Mouse (Mus musculus) regulatory T cell (primary cell): ENCODE results near the gene Crybb3.

Experiments
- in situ Hi-C: fragments of 300-600 bp; cut with MboI, MseI; formaldehyde crosslinking; loops from one replicate; pipeline ENCODE4 v1.15.1; 2025; ENCODE audit warnings: high pct_unique_total_duplicates

Gene Crybb3

DNA sequence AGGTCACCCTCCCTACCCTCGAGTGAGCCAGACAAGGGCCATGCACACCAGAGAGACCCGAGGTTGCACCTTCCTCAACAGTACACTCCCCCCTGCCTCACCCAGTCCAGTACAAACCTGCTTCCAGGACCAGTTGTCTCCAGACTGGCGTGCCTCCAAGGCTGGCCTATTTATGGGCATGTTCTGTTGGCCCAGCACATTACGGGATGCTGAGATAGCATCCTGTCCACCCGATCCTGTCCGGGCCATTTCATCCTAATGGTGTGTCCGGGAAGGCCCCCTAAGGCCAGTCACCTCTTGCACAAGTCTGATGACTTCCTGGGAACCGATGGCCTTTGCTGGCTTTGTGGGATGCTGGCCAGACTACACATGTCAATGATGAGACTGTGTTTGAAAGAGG is at the start of gene Crybb3:
Gene Crybb3, minus strand, starts transcription at position 146 of the 400 bp plus-strand sequence.
- in situ Hi-C loops: no loop called here

DNA sequence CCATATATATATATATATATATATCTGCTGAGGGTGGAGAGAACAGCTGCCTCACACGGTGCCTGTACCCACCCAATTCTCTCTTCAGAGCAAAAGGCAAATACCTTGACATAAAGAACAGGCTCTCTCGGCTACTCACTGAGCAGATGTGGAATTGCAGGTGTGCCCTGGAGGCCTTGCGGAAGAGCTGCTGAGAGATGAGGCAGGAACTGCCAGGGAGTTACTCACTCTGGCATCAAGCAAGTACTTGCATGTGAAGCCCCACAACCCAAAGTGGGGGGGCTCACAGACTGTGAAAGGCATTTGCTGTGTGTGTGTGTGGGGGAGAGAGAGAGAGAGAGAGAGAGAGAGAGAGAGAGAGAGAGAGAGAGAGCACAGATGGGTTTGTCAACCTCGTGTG is 47.0 kb upstream of the Crybb3 start:
- in situ Hi-C loops: loop anchor here (10.0 kb wide), 1 partner anchor 1814 kb away; no protein-coding TSS in a partner anchor

DNA sequence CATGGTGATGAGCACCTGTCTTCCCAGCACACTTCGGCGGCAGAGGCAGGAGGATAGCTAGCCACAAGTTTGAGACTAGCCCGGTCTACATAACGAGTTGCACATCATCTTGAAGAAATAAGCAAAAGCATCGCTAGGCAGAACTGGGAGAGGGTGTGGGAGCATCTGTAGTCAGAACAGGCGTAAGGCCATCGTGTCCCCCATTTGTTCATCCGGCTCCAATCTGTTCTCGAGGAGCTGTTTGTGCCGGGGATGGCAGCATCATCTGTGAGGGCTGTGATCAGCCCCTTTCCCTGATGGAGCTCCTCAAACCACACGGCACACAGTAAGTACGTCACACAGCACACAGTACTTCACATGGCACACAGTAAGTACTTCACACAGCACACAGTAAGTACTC is 45.1 kb upstream of the Crybb3 start:
- in situ Hi-C loops: loop anchor here (10.0 kb wide), 1 partner anchor 1812 kb away; no protein-coding TSS in a partner anchor

DNA sequence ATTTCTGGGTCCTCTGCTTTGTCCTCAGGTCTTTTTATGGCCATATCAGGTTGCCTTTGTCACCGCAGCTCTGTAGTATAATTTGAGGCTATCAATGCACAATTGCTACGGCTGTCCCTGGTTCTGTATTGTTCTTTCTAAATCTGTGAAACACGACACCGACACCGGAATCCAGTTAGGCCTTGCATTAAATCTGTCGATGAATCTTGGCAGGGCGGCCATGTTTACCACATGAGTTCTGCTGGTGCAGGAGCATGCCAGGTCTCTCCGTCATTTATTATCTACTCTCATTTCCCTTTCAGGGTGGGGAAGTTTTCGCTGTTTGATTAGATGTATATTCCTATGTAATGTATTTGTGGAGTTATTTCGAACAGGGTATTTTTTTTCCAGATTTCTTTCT is 42.3 kb upstream of the Crybb3 start:
- in situ Hi-C loops: loop anchor here (10.0 to 25.0 kb wide), 2 partner anchors 1809 to 1936 kb away; no protein-coding TSS in a partner anchor

DNA sequence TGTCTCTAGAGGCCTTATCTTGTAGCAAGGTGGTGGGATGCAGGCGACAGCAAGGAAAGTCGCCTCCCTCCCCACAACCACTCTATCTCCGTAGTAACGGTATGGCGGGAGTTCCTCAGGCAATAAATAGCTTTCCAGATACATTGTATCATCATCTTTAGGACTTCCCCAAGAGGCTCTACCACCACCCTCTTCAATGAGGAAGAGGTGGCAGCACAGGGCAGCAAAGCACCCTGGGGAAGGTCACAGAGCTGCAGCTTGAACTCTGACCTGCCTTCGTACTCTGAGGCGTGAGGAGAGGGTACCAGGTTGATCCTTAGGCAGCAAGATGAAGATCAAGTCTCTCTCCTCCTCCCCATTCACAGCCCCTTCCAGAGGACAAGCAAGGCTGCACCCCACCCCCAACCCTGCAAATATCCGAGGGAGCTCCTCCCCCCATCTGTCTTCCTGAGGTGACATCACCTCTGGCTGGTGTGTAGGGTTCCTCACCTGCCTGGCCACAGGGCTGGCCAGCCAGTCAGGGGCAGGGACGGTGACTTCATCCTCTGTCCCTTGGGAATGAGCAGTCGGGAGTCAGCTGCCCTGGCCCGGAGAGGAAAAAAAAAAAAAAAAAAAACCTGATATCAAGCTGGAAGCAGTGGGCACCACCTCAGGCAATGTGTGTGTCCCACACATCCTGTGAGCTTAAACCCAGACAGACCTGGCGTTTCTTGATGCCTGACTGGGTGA is 41.1 kb upstream of the Crybb3 start:
- in situ Hi-C loops: loop anchor here (10.0 to 25.0 kb wide), 2 partner anchors 1808 to 1935 kb away; no protein-coding TSS in a partner anchor

DNA sequence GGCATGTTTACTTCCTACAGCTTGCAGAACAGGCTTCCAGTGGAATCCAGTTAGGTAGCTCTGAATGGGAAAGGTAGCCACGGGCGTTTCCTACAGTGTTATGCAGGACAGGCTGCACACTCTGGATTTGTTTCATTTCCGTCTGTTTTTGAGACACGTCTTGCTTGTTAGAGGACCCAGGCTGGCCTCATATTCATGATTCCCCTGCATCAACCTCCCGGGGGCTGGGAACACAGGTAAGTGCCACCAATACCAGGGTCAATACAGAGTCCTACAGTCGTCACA is 40.1 kb upstream of the Crybb3 start:
- in situ Hi-C loops: loop anchor here (10.0 to 25.0 kb wide), 2 partner anchors 1807 to 1934 kb away; no protein-coding TSS in a partner anchor

DNA sequence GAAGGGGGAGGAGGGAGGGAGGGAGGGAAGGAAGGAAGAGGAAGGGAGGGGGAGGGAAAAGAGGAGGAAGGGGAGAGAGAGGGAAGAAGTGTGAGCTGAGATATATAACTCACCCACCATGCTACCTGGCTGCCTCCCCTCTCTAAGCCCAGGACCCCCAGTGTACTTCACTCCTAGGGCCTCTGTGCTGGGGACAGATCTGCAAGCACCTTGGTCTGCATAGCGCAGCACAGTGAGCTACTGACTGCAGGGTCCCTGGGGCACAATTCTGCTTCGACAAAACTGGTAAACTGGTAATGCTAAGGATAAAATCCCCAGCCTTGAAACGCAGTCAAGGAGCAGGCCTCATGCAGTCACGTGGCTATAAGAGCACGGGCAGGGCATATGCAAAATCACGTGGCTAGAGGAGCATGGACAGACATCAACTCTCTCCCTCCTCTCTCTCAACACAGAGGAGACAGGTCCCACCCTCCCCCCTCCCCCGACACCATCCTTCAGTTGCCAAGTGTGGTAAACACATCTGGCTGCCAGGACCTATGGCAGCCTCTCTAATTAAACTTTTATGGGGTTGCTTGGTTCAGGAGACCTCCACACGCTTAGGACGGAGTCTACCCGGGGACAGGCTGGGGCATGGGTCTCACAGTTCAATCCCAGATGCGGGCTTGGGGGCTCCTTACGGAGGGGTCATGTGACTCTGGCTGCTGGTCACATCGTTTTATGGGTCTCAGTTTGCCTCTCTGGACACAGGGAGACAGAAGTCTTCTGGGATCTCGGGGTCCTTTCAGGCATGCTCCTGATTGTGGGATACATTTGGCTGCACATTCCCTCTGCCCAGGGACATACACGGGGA is 39.6 kb upstream of the Crybb3 start:
- in situ Hi-C loops: loop anchor here (10.0 to 25.0 kb wide), 2 partner anchors 1806 to 1934 kb away; no protein-coding TSS in a partner anchor

DNA sequence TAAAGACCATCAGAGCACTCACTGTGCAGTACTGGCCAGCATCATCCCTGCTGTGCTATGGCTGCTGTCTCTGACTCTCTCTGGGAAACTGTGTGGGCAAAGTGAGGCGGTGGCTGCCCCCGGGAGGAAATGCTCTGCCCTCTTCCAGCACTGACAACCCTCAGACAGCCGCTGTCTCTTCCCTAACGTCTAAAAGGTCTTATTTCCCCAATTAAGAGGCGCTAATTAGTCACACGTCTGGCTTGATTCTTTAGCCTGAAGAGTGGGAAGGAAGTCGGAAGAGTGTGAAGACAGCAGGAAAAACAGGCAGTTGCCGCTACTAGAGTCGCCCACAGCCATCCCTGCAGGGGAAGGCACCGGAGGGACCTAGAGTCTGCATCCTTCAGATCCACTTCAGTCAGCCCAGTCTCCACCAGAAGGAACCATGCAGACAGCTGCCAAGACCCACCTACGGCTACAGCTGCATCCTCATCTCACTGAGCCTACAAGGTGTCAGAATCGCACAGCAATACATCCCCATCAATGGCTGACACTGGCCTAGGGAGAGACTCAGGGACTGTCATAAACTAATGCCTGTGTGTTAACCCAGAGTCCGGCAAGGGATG is 38.6 kb upstream of the Crybb3 start:
- in situ Hi-C loops: loop anchor here (10.0 to 25.0 kb wide), 2 partner anchors 1805 to 1933 kb away; no protein-coding TSS in a partner anchor

DNA sequence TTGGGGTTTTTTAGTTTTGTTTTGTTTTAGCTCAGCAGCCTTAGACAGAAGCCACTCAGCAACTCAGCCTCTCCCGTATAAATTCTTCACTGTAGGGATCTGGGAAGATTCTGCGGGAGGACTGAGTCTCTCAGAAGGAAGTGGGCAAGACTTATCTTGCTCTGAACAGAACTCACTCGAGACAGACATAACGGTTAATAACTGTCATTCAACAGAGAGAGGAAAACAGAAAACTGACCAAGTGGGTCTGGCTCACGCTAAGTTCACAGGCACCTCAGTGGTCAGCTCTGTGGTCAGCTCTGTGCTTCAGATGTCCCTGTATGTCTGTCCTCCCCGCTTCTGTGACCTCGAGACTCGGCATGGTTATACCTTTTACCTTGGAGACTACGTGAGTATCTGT is 37.9 kb upstream of the Crybb3 start:
- in situ Hi-C loops: loop anchor here (25.0 kb wide), 1 partner anchor 1932 kb away; no protein-coding TSS in a partner anchor

DNA sequence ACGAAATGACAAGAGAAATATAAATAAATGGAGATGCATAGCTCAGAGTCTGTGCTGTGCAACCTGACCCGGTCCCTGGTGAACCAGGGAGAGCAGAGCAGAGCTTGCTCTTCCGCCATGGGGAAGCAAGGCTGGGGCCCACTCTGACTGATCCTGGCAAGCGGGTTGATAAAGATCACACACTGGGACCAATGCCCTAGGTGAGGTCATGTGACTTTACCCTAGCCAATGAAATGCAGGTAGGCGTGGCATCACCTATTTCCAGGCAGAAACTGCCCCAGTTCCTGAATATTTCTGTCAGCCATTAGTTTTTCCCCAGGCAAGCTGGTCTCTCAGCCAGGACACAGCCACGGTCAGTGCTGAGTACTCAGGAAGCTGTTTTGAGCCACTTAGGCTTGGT is 37.3 kb upstream of the Crybb3 start:
- in situ Hi-C loops: loop anchor here (25.0 kb wide), 1 partner anchor 1931 kb away; no protein-coding TSS in a partner anchor

DNA sequence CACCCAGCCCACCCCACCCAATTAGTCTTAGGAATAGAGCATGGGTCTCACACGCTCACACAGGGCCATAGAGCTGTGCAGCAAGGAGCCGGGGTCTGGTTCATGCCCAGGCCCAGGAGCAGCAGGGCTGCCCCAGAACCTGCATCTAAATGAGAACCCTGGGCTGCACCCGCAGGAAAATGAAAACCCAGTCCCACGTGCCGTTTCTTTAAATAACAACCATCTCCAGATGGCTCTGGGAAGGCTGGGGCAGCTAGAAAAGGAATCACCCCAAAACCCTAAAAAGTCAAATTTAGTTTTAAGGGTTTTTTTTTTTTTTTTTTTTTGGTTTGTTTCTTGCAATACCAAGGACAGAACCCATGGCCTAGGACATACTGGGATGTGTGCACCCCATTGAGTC is 36.0 kb upstream of the Crybb3 start:
- in situ Hi-C loops: loop anchor here (25.0 kb wide), 1 partner anchor 1930 kb away; no protein-coding TSS in a partner anchor

DNA sequence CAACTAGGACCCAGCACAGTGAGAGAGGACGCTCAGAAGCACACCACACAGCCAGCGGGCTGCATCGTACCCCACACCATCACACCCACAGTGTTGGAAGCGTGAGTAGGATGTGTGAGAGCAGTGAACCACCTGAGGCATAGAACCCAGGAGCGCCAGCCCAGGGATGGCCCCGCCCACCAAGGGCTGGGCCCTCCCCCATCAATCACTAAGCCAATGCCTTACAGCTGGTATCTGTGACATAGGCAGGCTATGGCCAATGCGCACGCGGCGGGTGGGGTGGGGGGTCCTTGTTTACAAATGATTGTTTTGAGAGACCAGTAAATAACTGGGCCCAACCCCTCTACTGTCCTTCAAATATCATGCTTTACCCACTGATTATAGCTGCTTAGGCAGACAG is 34.5 kb upstream of the Crybb3 start:
- in situ Hi-C loops: loop anchor here (25.0 kb wide), 1 partner anchor 1929 kb away; no protein-coding TSS in a partner anchor

DNA sequence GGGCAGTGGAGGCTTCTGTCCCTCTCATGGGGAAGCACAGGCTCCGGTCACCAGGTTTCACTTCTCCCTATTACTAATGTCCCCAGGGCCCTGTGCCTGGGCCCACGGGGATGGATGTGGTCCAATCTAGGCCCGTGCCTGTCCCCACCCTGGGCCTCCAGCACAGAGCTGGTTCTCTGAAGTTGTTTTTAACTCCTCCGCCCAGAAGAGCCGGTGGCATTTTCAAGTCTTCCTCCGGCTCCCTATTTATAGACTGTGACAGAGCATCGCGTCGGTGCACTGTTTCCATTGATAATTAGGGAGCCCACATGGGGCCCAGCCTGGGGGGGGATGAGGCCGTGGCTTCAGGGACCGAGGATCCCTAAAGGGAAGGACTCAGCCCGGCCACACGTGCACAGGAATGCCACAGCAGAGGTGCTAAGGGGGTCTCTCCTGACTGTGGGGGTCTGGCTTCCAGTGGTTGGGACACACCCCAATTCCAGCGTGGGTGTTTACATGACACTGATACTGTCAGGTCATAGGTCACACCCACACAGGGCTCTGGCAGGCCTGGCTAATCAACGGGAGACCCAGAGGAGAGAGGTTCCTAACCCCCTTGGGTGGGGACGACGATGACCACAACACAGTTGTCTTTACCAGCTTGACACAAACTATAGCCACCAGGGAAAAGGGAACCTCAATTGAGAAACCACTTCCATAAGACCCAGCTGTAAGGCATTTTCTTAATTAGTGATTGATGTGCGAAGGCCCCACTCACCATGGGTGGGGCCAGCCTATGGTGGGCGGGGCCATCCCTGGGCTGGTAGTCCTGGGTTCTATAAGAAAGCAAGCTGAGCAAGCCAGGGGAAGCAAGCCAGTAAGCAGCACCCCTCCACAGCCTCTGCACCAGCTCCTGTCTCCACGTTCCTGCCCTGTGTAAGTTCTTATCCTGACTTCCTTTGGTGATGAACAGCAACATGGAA is 33.2 kb upstream of the Crybb3 start:
- in situ Hi-C loops: loop anchor here (25.0 kb wide), 1 partner anchor 1927 kb away; no protein-coding TSS in a partner anchor

DNA sequence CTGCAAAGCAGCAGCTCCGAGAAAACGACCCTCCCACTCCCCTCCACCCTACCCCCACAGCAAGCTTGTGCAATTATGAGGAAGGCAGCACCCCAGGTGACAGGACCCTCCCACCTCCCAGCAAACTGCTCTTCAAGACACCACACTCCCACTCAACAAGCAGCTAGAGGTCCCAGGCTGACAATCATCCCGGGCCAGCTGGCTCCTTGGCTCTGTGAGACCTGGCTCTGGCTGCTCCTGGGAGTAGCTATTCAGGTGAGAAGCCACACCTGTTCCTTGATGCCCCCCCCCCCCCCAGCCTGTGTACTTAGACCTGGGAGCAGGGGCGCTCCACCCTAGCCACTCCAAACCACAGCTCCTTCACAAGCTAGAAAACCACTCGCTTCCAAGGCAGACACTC is 31.7 kb upstream of the Crybb3 start:
- in situ Hi-C loops: loop anchor here (25.0 kb wide), 1 partner anchor 1926 kb away; no protein-coding TSS in a partner anchor

DNA sequence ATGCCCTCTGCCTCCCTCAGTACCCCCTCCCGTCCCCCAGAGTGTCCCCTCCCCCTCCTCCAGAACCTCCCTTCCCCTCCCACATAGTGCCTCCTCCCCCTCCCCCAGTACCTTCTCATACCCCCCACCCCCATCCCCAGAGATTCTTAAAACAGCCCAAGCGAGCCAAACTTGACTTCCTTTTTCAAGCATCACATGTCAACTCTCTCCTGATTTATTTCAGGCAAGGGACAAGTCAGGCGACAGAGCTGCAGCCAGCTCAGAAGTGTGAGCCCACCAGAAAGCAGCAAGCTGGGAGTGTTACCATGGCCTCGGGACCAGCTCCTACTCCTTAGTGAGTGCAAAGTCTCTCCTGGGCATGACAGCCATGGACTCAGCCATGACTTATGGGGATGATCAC is 30.0 kb upstream of the Crybb3 start:
- in situ Hi-C loops: loop anchor here (25.0 kb wide), 1 partner anchor 1924 kb away; no protein-coding TSS in a partner anchor

DNA sequence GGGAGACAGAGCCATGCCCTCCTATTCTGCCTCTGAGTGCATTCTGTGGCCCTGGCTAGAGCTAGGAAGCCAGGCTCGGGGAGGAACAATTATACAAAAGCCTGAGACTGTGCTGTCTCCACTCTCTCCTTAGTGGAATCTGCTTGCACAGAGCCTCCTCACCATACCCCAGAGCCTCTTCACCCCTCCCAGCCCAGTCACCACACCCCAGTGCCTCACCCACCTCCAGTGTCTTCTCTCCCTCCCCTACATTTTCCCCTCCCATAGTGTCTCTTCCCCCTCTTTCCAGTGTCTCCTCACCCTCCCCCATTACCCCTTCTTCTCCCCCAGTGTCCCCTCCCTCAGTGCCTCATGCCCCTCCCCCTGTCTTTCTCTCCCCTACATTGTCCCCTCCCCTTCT is 29.5 kb upstream of the Crybb3 start:
- in situ Hi-C loops: loop anchor here (25.0 kb wide), 1 partner anchor 1924 kb away; no protein-coding TSS in a partner anchor

DNA sequence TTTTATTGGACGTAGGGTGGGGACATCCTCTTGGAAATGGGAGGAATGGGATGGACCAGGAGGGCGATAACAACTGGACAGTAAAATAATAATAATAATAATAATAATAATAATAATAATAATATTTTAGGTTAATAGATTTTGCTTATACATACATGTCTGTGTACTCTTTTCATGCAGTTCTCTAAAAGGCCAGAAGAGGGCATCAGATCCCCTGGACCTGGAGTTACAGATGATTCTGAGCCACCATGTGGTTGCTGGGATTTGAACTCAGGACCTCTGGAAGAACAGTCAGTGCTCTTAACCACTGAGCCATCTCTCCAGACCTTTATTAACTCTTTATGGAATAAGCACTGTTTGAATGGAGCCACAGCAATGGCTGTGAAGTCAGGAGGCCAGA is 28.3 kb upstream of the Crybb3 start:
- in situ Hi-C loops: loop anchor here (25.0 kb wide), 1 partner anchor 1922 kb away; no protein-coding TSS in a partner anchor

DNA sequence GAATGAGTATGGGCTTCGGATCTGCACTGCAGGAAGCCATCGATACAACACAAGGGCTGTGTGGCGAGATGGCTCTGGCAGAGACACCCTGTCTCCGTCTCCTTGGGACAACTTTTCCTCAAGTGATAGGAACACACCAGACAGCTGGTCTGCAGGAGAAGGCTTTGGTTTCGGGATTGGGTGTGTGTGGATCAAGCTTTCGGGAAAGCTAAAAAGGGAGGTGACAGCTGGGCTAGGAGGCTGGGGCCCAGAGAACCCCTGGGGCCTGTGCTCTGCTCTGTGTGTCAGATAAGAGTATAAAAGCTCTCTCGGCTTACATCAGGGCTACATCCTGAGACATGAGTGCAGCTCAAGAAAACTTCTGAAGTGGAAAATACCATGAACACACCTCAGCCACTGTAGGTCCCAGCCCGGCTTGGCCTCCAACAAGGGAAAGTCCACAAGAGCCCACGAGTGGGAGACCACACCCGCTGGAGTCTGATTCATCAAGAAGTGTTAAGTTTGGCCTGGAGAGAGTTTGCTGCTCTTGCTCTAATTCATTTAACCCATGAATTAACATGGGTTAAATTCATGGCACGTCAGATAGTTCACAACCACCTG is 26.9 kb upstream of the Crybb3 start:
- in situ Hi-C loops: loop anchor here (25.0 kb wide), 1 partner anchor 1921 kb away; no protein-coding TSS in a partner anchor

DNA sequence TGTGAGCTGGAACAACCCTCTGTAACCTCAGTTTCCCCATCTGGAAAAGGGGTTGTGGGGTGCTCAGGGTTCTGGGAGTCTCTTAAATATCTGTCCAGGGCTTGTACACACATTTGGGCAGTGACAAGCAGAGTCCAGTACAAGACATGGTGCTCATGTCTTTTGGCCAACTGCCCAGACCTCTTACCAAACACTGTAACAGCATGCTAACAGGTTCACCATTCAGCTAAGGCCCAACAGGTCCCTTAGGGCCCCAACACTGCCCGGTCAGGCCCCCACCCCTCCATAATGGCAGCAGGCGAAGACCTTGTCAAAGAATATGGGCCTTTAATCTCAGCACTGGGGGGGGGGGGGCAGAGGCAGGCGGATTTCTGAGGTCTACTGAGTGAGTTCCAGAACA is 26.3 kb upstream of the Crybb3 start:
- in situ Hi-C loops: loop anchor here (25.0 kb wide), 1 partner anchor 1920 kb away; no protein-coding TSS in a partner anchor

DNA sequence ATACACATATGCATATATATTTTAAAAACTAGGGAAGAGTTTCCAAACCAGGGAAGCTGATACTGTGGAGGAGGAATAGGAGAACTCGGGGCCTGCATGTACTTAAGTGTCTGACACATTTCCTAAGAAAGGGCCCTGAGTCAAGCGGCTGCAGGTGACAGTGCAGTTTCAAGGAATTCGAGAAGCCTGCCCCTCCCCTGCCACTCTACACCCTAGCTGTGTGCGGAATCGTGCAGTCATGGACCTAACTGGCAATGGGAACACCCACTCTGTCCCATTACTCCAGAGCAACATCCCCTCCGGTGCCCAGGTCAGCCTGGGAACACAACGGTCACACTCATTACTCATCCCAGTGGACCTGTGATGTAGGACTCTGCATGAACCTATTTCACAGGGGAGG is 25.2 kb upstream of the Crybb3 start:
- in situ Hi-C loops: loop anchor here (25.0 kb wide), 1 partner anchor 1919 kb away; no protein-coding TSS in a partner anchor
